Mouse (Mus musculus) c-Kit-positive CD71-negative TER-119-negative erythroid progenitor cells, embryonic 14.5 days (primary cell): ENCODE results near the gene Fibp.

Experiments used
- DNase-seq: peaks from one replicate; pipeline ENCODE4 v3.0.0-alpha.2; 2013; ENCODE audit warnings: low read depth

Fibp gene

GRCm38 (mm10) chr19:5432992-5433852, 27.2 kb upstream of the Fibp start:
- peak; percentile 52 for DNase-seq

- no peak for DNase-seq
Observed at GRCm38 (mm10) chr19:5433951-5434350, 26.5 kb upstream of the Fibp start.

- no peak for DNase-seq
Observed at GRCm38 (mm10) chr19:5444371-5444908, 16.0 kb upstream of the Fibp start.

- no peak for DNase-seq
Observed at GRCm38 (mm10) chr19:5444954-5445353, 15.5 kb upstream of the Fibp start.

- no peak for DNase-seq
Observed at GRCm38 (mm10) chr19:5445747-5446146, 14.7 kb upstream of the Fibp start.

GRCm38 (mm10) chr19:5447515-5448353, 12.7 kb upstream of the Fibp start, which contains the start of gene Fosl1:
Gene Fosl1 (plus strand): TSS chr19:5447547.
- peak; percentile 49 for DNase-seq

- no peak for DNase-seq
Observed at GRCm38 (mm10) chr19:5448354-5449150, 11.9 kb upstream of the Fibp start.

GRCm38 (mm10) chr19:5449673-5450072, 10.7 kb upstream of the Fibp start:
- no peak for DNase-seq

- DNase-seq = no peak
Observed at GRCm38 (mm10) chr19:5451766-5452165, 8.6 kb upstream of the Fibp start.

- no peak for DNase-seq
Observed at GRCm38 (mm10) chr19:5455037-5455436, 5.4 kb upstream of the Fibp start.

GRCm38 (mm10) chr19:5455568-5455967, 4.8 kb upstream of the Fibp start:
- DNase-seq = no peak

GRCm38 (mm10) chr19:5456241-5456921, 4.0 kb upstream of the Fibp start:
- no peak for DNase-seq

GRCm38 (mm10) chr19:5456922-5457745, 3.3 kb upstream of the Fibp start:
- peak; percentile 88 for DNase-seq

- no peak for DNase-seq
Observed at GRCm38 (mm10) chr19:5457746-5458442, 2.5 kb upstream of the Fibp start, which contains the start of gene Ccdc85b. Gene Ccdc85b (minus strand): TSS chr19:5457894.

- DNase-seq = no peak
Observed at GRCm38 (mm10) chr19:5459019-5459418, 1.4 kb upstream of the Fibp start.

GRCm38 (mm10) chr19:5459896-5460295, 519 bp upstream of the Fibp start:
- no peak for DNase-seq

GRCm38 (mm10) chr19:5461411-5461810, 996 bp downstream of the Fibp start:
- DNase-seq = no peak

- DNase-seq = no peak
Observed at GRCm38 (mm10) chr19:5463212-5463611, 2.8 kb downstream of the Fibp start.

GRCm38 (mm10) chr19:5463791-5464562, 3.6 kb downstream of the Fibp start:
- DNase-seq = no peak
